Mouse (Mus musculus) liver, embryonic 14.5 days (tissue): ENCODE results near the gene Cachd1. TPM values are rescaled to one million over a fixed set of nuclear protein-coding genes. Genes with fewer than 3 reads are reported as not detected.

Source experiments
- ATAC-seq: fragments of 200-750 bp; cut with Nextera tagmentation; 2 replicates; pipeline ENCODE4 v1.8.0; 2017; ENCODE audit warnings: moderate number of reproducible peaks, mild to moderate bottlenecking, moderate library complexity; ENCODE audit not compliant: insufficient read depth
- DNase-seq, 3 experiments: peaks; one replicate each; pipeline ENCODE4 v3.0.0-alpha.2; 2012 to 2013; ENCODE audit warnings: low read depth in 3 of 3, low spot score in 3 of 3
- H3K27ac ChIP-seq: fragments of 300-500 bp; sonication (generic); 2 replicates; pipeline ENCODE4 v1.5.1; 2014; ENCODE audit warnings: moderate library complexity, mild to moderate bottlenecking, control low read depth, inconsistent platforms
- H3K27me3 ChIP-seq: fragments of 300-500 bp; sonication (generic); 2 replicates; pipeline ENCODE4 v1.6.1; 2014; ENCODE audit warnings: mild to moderate bottlenecking, low read length, moderate library complexity; ENCODE audit not compliant: control insufficient read depth, insufficient read depth
- H3K36me3 ChIP-seq: fragments of 300-500 bp; sonication (generic); replicated peaks from 2 replicates; pipeline ENCODE4 v1.6.1; 2014; ENCODE audit warnings: low read depth; ENCODE audit not compliant: control insufficient read depth, insufficient read depth
- H3K4me1 ChIP-seq, 2 experiments: fragments of 200-500 bp in 1 of 2; fragments of 300-500 bp in 1 of 2; sonication (generic) in 1 of 2; replicated peaks; 2 replicates each; pipeline ENCODE4 v1.6.1; 2012 to 2014; ENCODE audit warnings: antibody characterized with exemption in 1 of 2, inconsistent platforms in 1 of 2, low read length in 1 of 2; ENCODE audit not compliant: control insufficient read depth in 2 of 2, insufficient read depth in 2 of 2
- H3K4me2 ChIP-seq: fragments of 300-500 bp; sonication (generic); 2 replicates; pipeline ENCODE4 v1.6.1; 2014; ENCODE audit warnings: low read depth, mild to moderate bottlenecking, control low read depth, moderate library complexity
- H3K4me3 ChIP-seq, 2 experiments: fragments of 200-500 bp in 1 of 2; fragments of 300-500 bp in 1 of 2; sonication (generic) in 1 of 2; 2 replicates each; pipeline ENCODE4 v1.5.1; 2012 to 2014; ENCODE audit warnings: low read depth in 2 of 2, low read length in 2 of 2, mild to moderate bottlenecking in 2 of 2, control low read depth in 1 of 2, inconsistent platforms in 1 of 2, moderate library complexity in 1 of 2; ENCODE audit not compliant: insufficient read depth in 1 of 2
- H3K9ac ChIP-seq: fragments of 300-500 bp; sonication (generic); replicated peaks from 2 replicates; pipeline ENCODE4 v1.6.1; 2014; ENCODE audit warnings: mild to moderate bottlenecking, control low read depth, moderate library complexity
- H3K9me3 ChIP-seq: fragments of 300-500 bp; sonication (generic); 2 replicates; pipeline ENCODE4 v1.6.1; 2016; ENCODE audit warnings: low read length, mixed read lengths; ENCODE audit not compliant: control insufficient read depth
- CTCF ChIP-seq: IDR thresholded peaks from 2 replicates; pipeline ENCODE4 v1.5.1; 2016; ENCODE audit warnings: antibody characterized with exemption, low read depth, control low read depth
- EP300 ChIP-seq: IDR thresholded peaks from 2 replicates; pipeline ENCODE4 v1.6.1; 2016; ENCODE audit warnings: antibody characterized with exemption, low read depth
- WGBS: fragments of 180-500 bp; shearing (Covaris S2); extraction: QIAGEN DNeasy Blood & Tissue Kit; methylation state at CpG from one replicate; pipeline ENCODE4 v1.1.7; 2014; ENCODE audit not compliant: insufficient replicate concordance; 5-methylcytosine and 5-hydroxymethylcytosine counted together
- polyA plus RNA-seq, 2 experiments: library from polyadenylated mRNA; depleted of rRNA in 1 of 2; stranded (reverse) in 1 of 2; unstranded in 1 of 2; fragments of >200 nt; fragmentation: Nextera tagmentation in 1 of 2; extraction: Ambion mirVana in 1 of 2; gene quantifications; 2 replicates each; pipeline versions ENCODE4 v1.2.1 to v1.2.3; 2012 to 2014

The Cachd1 gene
- polyA plus RNA-seq, 2 experiments = 4.5 to 10.2 TPM

DNA sequence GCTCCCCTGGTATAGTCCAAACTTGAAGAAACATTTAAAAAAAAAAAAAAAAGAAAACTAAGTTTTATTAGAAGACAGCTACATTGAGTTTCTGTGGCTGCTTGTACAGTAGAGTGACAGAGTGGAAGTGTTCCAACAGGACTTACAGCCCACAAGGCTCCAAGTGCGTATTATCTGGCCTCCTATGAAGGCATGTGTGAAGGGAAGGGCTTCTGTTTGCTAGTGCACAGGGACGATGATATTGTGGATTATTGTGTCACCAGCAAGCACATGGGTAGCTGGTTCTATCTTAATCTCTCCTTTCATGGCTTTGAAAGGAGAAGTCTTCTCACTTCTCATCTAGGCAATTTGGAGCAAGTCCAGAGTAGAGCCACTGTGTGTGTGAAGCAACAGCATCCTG is 138.6 kb downstream of the Cachd1 start:
- Histone ChIP-seq H3K36me3 (no peaks in the 10 kb centered on the region), H3K9me3 (no peaks in the 10 kb centered on the region), H3K4me1 (no peaks in the 10 kb centered on the region), H3K9ac (no peak overlapping the region), H3K27ac (no peak overlapping the region), H3K4me2 (no peak overlapping the region), H3K27me3 (no peaks in the 10 kb centered on the region), H3K4me3 (no peak overlapping the region)
- TF ChIP-seq EP300 = no peak
- no peak for TF ChIP-seq CTCF
- ATAC-seq (no peak), DNase-seq (no peak)
- 50% methylated on average over 2 of the region's 2 CpGs for WGBS

DNA sequence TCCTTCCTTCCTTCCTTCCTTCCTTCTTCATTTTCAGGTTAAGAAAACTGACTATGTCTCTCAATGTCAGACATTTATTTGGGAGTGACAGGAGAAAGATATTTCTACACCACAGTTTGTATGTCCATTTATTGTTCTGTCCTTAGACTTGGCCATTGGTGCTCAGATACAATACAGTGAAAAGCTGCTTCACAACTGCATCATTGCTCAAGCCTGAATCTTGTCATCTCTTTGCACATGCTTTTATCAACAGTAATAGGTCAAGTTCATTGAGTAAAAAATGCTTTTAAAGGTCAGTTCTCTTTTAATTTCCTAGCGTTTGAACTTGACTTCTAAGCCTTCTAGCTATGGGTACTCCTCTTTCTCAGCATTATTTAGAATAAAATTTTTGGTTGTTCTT is 141.0 kb downstream of the Cachd1 start:
- Histone ChIP-seq H3K4me3 (no peak overlapping the region), H3K9me3 (no peaks in the 10 kb centered on the region), H3K4me1 (no peaks in the 10 kb centered on the region), H3K27ac (no peak overlapping the region), H3K36me3 (no peaks in the 10 kb centered on the region), H3K9ac (no peak overlapping the region), H3K4me2 (no peak overlapping the region), H3K27me3 (no peaks in the 10 kb centered on the region)
- TF ChIP-seq EP300 (no peak), CTCF (no peak)
- DNase-seq = no peak
- WGBS = 49% methylated on average over 1 of the region's 1 CpGs
- no peak for ATAC-seq

DNA sequence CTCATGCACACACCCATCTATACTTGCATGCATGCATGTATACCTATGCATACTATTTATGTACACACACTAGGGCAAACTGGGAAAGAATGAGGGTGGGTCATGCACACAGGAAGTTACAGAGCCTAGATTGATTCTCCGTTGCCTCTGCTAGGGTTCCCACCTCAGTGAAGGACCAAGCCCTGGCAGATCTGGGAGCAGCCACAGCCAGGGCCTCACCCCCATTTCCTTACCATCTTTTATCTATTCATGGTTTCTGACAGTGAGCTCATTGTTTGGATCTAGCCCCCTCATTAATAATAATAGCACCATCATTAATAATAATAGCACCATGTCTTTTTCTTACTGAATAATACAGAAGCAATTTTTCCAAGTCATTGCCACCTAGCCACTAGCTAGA is 143.9 kb downstream of the Cachd1 start:
- no peak overlapping the region for H3K4me3 ChIP-seq
- no peak for ATAC-seq
- no peak overlapping the region for H3K9ac ChIP-seq
- TF ChIP-seq EP300 = no peak
- TF ChIP-seq CTCF = no peak
- no peak overlapping the region for H3K4me2 ChIP-seq
- DNase-seq = no peak
- H3K27me3 ChIP-seq = no peaks in the 10 kb centered on the region
- no peaks in the 10 kb centered on the region for H3K4me1 ChIP-seq
- H3K36me3 ChIP-seq = no peaks in the 10 kb centered on the region
- H3K27ac ChIP-seq = no peak overlapping the region
- H3K9me3 ChIP-seq = no peaks in the 10 kb centered on the region
- 70% methylated on average over 1 of the region's 1 CpGs for WGBS

DNA sequence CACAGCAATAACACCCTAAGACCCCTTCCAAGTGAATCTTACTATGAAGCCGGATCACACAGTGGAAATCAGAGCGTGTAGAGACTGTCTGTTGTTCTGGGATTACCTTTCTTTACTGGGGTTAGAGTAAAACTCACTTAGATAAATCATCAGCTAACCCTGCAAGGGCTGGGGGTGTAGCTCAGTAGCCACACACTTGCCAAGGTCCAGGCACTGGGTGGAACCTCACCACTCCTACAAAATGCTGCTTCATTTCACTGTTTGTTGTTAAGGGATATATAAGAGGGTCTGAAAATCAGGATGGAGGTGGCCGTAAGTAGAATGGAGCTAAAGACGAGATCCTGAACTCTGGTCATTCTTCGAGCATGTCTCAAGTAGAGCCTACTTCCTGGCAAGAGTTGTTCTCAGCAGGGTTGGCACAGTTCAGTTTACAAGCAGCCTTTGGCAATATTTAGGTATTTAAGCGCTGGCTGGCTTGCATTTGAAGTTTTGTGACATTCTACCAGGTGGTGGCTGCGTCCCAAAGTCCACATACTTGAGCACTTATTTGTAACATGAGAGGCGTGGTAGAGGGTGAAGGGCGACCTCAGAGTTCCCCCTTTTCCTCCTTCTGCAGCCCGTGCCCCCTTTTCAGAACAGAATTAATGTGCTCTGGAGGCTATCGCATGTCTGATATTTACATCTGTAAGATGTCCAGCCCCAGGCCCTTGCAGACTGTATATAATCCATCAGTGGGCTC is 146.5 kb downstream of the Cachd1 start:
- no peak for ATAC-seq
- WGBS = 57% methylated on average over 11 of the region's 11 CpGs
- no peaks in the 10 kb centered on the region for H3K9me3 ChIP-seq

DNA sequence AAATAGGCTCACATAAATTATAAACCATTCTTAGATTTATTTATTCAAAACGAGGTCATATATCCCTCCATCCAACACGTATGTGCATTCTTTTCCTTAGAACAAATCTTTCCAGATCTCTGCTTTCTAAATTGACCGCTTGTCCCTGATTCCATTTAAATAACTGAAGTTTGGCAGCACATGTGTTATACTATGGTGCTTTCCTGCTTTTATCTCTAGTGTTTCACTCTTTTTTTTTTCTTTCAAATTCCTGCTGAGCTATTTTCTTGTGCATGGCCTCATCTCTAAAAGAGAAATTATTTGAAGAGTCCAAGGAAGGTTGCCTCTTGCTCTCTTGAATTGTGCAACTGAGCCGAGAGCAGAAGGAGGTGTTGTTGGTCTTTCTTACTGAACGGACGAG is 147.1 kb downstream of the Cachd1 start:
- H3K9me3 ChIP-seq = no peaks in the 10 kb centered on the region
- H3K4me2 ChIP-seq = no peak overlapping the region
- TF ChIP-seq CTCF (no peak), EP300 (no peak)
- no peak overlapping the region for H3K9ac ChIP-seq
- H3K4me3 ChIP-seq = no peak overlapping the region
- no peak overlapping the region for H3K27ac ChIP-seq
- no peaks in the 10 kb centered on the region for H3K36me3 ChIP-seq
- DNase-seq (no peak), ATAC-seq (no peak)
- 61% methylated on average over 6 of the region's 6 CpGs for WGBS
- H3K27me3 ChIP-seq = no peaks in the 10 kb centered on the region
- no peaks in the 10 kb centered on the region for H3K4me1 ChIP-seq

More for the DNA sequence above, 146.5 kb downstream of the Cachd1 start:
- no peaks in the 10 kb centered on the region for H3K27me3 ChIP-seq
- no peaks in the 10 kb centered on the region for H3K4me1 ChIP-seq
- DNase-seq = no peak
- TF ChIP-seq EP300 (no peak), CTCF (no peak)
- no peak overlapping the region for H3K4me3 ChIP-seq
- no peak overlapping the region for H3K9ac ChIP-seq
- H3K4me2 ChIP-seq = no peak overlapping the region
- H3K27ac ChIP-seq = no peak overlapping the region
- H3K36me3 ChIP-seq = no peaks in the 10 kb centered on the region
